15 mouse cellular contexts compared by ENCODE assay signal in the genomic region with DNA sequence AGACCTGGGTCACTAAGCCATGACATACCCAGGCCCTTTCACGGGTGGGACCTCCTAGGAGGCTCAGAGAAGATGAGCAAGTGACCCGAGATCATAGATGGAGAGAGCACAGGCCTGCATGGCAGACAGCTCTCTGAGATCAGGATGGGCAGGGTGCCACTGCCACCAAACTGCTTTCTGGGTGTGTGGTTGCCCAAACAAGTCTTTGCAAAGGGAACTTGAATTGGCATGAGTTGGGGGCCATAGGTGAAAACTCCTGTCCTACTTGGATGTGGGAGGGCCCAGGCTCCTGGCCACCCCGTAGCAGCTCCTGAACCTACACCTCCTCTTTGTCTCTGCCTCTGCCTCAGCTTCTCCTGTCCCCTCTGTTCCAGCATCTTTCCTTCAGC. TPM values are rescaled to one million over a fixed set of nuclear protein-coding genes. Genes with fewer than 3 reads are reported as not detected.
DNase-seq lines count a peak whose midpoint lies in the region; ATAC-seq lines count a peak whose summit lies in the region.
"Had no signal": no experiment of that assay in that cellular context is flagged by ENCODE, and none has a peak within 500 bp of the region (broad histone marks: within the 10 kb centered on the region; RNA-seq: fewer than 3 reads in every experiment).

No protein-coding gene starts in this region.

- ATAC-seq in kidney, embryonic 14.5 days (ENCODE audit: low FRiP score, low TSS enrichment) = peak; percentile 7; the same call in 1 of the 2 replicates
- ATAC-seq in midbrain, embryonic 16.5 days = no peak
- no peak for ATAC-seq in stomach, embryonic 14.5 days (ENCODE audit: insufficient number of reproducible peaks, insufficient read depth, low FRiP score, low read depth)

- no peaks in the 10 kb centered on the region for H3K36me3 ChIP-seq in kidney, embryonic 14.5 days (ENCODE audit: control insufficient read depth, insufficient read depth, low read length)
- no peaks in the 10 kb centered on the region for H3K36me3 ChIP-seq in midbrain, embryonic 10.5 days
- H3K36me3 ChIP-seq in midbrain, embryonic 16.5 days (ENCODE audit: control insufficient read depth, insufficient read depth, low read length) = no peaks in the 10 kb centered on the region
- no peaks in the 10 kb centered on the region for H3K36me3 ChIP-seq in stomach, embryonic 14.5 days (ENCODE audit: control insufficient read depth, insufficient read depth, low read length)
- H3K36me3 ChIP-seq: embryonic facial prominence, embryonic 15.5 days; G1E; heart, embryonic 12.5 days; midbrain, embryonic 15.5 days had no signal

- H3K4me1 ChIP-seq in kidney, embryonic 14.5 days (ENCODE audit: control insufficient read depth, insufficient read depth, low read length) = peaks cover 16% of the 10 kb centered on the region
- H3K4me1 ChIP-seq in midbrain, embryonic 10.5 days = peaks cover 25% of the 10 kb centered on the region
- 0 out of 2 replicates have a peak, but pooled peaks cover 3% of the 10 kb centered on the region for H3K4me1 ChIP-seq in midbrain, embryonic 16.5 days (ENCODE audit: control insufficient read depth, insufficient read depth, low read length)
- no peaks in the 10 kb centered on the region; the same call in 1 of the 2 replicates for H3K4me1 ChIP-seq in stomach, embryonic 14.5 days (ENCODE audit: control insufficient read depth, insufficient read depth, low read length)

- peaks cover 32% of the 10 kb centered on the region for H3K27me3 ChIP-seq in kidney, embryonic 14.5 days (ENCODE audit: control insufficient read depth, insufficient read depth, low read length)
- H3K27me3 ChIP-seq in midbrain, embryonic 10.5 days (ENCODE audit: low read depth, poor library complexity, severe bottlenecking) = peaks cover 65% of the 10 kb centered on the region
- peaks cover 22% of the 10 kb centered on the region for H3K27me3 ChIP-seq in midbrain, embryonic 16.5 days (ENCODE audit: control insufficient read depth, insufficient read depth, low read depth, low read length)
- no peaks in the 10 kb centered on the region for H3K27me3 ChIP-seq in stomach, embryonic 14.5 days (ENCODE audit: control insufficient read depth, insufficient read depth, low read length)

- 46% methylated on average over 3 of the region's 3 CpGs for WGBS in kidney, embryonic 14.5 days
- WGBS in midbrain, embryonic 10.5 days = 51% methylated on average over 3 of the region's 3 CpGs
- WGBS in midbrain, embryonic 16.5 days = 48% methylated on average over 3 of the region's 3 CpGs
- WGBS in stomach, embryonic 14.5 days = 56% methylated on average over 3 of the region's 3 CpGs

- no peak overlapping the region for H3K9ac ChIP-seq in kidney, embryonic 14.5 days (ENCODE audit: low read depth, low read length)
- H3K9ac ChIP-seq in midbrain, embryonic 16.5 days (ENCODE audit: low read depth, low read length) = no peak overlapping the region
- H3K9ac ChIP-seq in stomach, embryonic 14.5 days (replicated peaks; ENCODE audit: low read depth, low read length) = no peak overlapping the region
- H3K9ac ChIP-seq: embryonic facial prominence, embryonic 15.5 days; heart, embryonic 12.5 days; liver, postnatal 0 days; midbrain, embryonic 15.5 days had no signal

- H3K9me3 ChIP-seq in kidney, embryonic 14.5 days (ENCODE audit: control insufficient read depth, low read length) = no peaks in the 10 kb centered on the region
- no peaks in the 10 kb centered on the region for H3K9me3 ChIP-seq in midbrain, embryonic 10.5 days (replicated peaks)
- H3K9me3 ChIP-seq in midbrain, embryonic 16.5 days (replicated peaks; ENCODE audit: control insufficient read depth, low read length, poor library complexity, severe bottlenecking) = no peaks in the 10 kb centered on the region
- H3K9me3 ChIP-seq in stomach, embryonic 14.5 days (ENCODE audit: control insufficient read depth, low read depth, low read length) = no peaks in the 10 kb centered on the region
- H3K9me3 ChIP-seq: embryonic facial prominence, embryonic 15.5 days; G1E; heart, embryonic 12.5 days; midbrain, embryonic 15.5 days had no signal

- no peak overlapping the region; the same call in 1 of the 2 replicates for H3K4me3 ChIP-seq in kidney, embryonic 14.5 days (ENCODE audit: low read length)
- no peak overlapping the region for H3K4me3 ChIP-seq in midbrain, embryonic 10.5 days
- H3K4me3 ChIP-seq in midbrain, embryonic 16.5 days (ENCODE audit: low read depth, low read length) = no peak overlapping the region
- H3K4me3 ChIP-seq in stomach, embryonic 14.5 days (ENCODE audit: low read depth, low read length) = no peak overlapping the region
- H3K4me3 ChIP-seq: embryonic facial prominence, embryonic 15.5 days; midbrain, embryonic 15.5 days had no signal

- no peak overlapping the region for H3K27ac ChIP-seq in kidney, embryonic 14.5 days (ENCODE audit: low read depth, low read length)
- H3K27ac ChIP-seq in midbrain, embryonic 10.5 days (replicated peaks) = 0 out of 2 replicates have a peak overlapping the region, but pooled peaks have one; percentile 49
- H3K27ac ChIP-seq in midbrain, embryonic 16.5 days (ENCODE audit: low read length) = no peak overlapping the region
- H3K27ac ChIP-seq in stomach, embryonic 14.5 days (ENCODE audit: low read length) = no peak overlapping the region
- H3K27ac ChIP-seq: embryonic facial prominence, embryonic 15.5 days; midbrain, embryonic 15.5 days had no signal

- peak overlapping the region; percentile 29; the same call in 1 of the 2 replicates for H3K4me2 ChIP-seq in kidney, embryonic 14.5 days (replicated peaks; ENCODE audit: low read depth, low read length)
- H3K4me2 ChIP-seq in midbrain, embryonic 16.5 days (ENCODE audit: low read length) = no peak overlapping the region
- H3K4me2 ChIP-seq in stomach, embryonic 14.5 days (replicated peaks; ENCODE audit: low read depth, low read length) = peak overlapping the region; percentile 8; the same call in 1 of the 2 replicates
- H3K4me2 ChIP-seq: midbrain, embryonic 15.5 days had no signal

- no peak for DNase-seq in kidney, adult 8-10 months
- DNase-seq in midbrain, embryonic 10.5 days (ENCODE audit: low spot score) = no peak
- peak; percentile 24 for DNase-seq in urinary bladder, postnatal 25 days (ENCODE audit: low spot score)
- DNase-seq in layer of hippocampus, postnatal 25 days (ENCODE audit: extremely low spot score in 1 of 2, low spot score in 1 of 2) = no peak
- DNase-seq: cerebellum, adult 9-11 months; liver; thymus, postnatal 36 days had no signal

RNA-seq across cellular contexts. Expression of a gene that starts 4.0 kb away (rescaled TPM):
- 3.4 and 6.8 TPM in 2 replicates for polyA plus RNA-seq in kidney, embryonic 14.5 days (2014; fragmentation: Nextera tagmentation; extraction: Ambion mirVana)
- 0.81 and 0.87 TPM in 2 replicates for polyA plus RNA-seq in midbrain, embryonic 10.5 days (2016; fragmentation: Nextera tagmentation; extraction: Ambion mirVana)
- polyA plus RNA-seq in midbrain, embryonic 16.5 days (2015; fragmentation: Nextera tagmentation; extraction: Ambion mirVana) = 1.0 and 1.4 TPM in 2 replicates
- polyA plus RNA-seq in stomach, embryonic 14.5 days (2014; fragmentation: Nextera tagmentation; extraction: Ambion mirVana) = 2.9 and 3.6 TPM in 2 replicates
- 1 to 10 TPM; 2.6 TPM for total RNA-seq in layer of hippocampus, postnatal 25 days (2021)

RNA-seq across cellular contexts. Expression of a gene that starts 20.3 kb away (rescaled TPM):
- polyA plus RNA-seq in kidney, embryonic 14.5 days (2014; fragmentation: Nextera tagmentation; extraction: Ambion mirVana) = 19.7 and 29.9 TPM in 2 replicates
- 79.8 and 108 TPM in 2 replicates for polyA plus RNA-seq in midbrain, embryonic 10.5 days (2016; fragmentation: Nextera tagmentation; extraction: Ambion mirVana)
- 57.5 and 59.1 TPM in 2 replicates for polyA plus RNA-seq in midbrain, embryonic 16.5 days (2015; fragmentation: Nextera tagmentation; extraction: Ambion mirVana)
- polyA plus RNA-seq in stomach, embryonic 14.5 days (2014; fragmentation: Nextera tagmentation; extraction: Ambion mirVana) = 27.4 and 28.6 TPM in 2 replicates
- total RNA-seq in layer of hippocampus, postnatal 25 days (2021) = 1 to 10 TPM; 7.7 to 8.5 TPM
